Mouse (Mus musculus) spleen, adult 2 months (tissue): ENCODE results near the gene Atxn7l3.

Experiments
- CTCF ChIP-seq: fragments of 200-500 bp; IDR thresholded peaks from 2 replicates; pipeline ENCODE4 v1.5.1; 2011; ENCODE audit warnings: mild to moderate bottlenecking, inconsistent platforms; ENCODE audit not compliant: insufficient read depth, insufficient read length, insufficient replicate concordance; ENCODE audit errors: extremely low read depth
- POLR2A ChIP-seq: fragments of 200-500 bp; IDR thresholded peaks from 2 replicates; pipeline ENCODE4 v1.6.1; 2011; ENCODE audit warnings: low read depth, low read length, inconsistent platforms

DNA sequence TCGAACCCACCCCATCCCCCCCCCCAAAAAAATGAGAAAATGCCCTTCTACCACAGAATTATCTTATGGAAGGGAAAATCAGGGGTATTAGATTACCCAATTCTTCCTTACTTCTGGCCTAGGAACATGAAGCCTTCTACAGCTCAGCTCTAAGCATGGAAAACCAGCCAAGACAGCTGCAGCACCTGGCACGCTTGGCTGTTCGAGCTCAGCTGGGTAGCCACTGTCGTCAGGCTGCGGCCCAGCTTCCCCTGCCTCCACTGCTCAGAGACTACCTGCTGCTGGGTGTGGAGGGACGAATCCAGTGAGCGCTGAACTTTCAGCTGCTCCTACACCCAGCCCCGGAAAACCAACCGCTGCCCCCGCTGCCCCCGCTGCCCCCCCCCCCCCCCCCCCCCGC, 18.7 kb downstream of the Atxn7l3 start:
- TF ChIP-seq POLR2A (no peak), CTCF (no peak)
